Mouse (Mus musculus) forebrain, embryonic 12.5 days (tissue): Measurements from ENCODE around the gene Stk10. TPM values are rescaled to one million over a fixed set of nuclear protein-coding genes. Genes with fewer than 3 reads are reported as not detected.

Source experiments
- ATAC-seq: fragments of 200-750 bp; cut with Nextera tagmentation; 2 replicates; pipeline ENCODE4 v1.8.0; 2017; ENCODE audit warnings: moderate TSS enrichment; ENCODE audit not compliant: low FRiP score
- H3K27ac ChIP-seq: fragments of 300-500 bp; sonication (generic); 2 replicates; pipeline ENCODE4 v1.5.1; 2016; ENCODE audit warnings: mild to moderate bottlenecking
- H3K27me3 ChIP-seq: fragments of 300-500 bp; sonication (generic); 2 replicates; pipeline ENCODE4 v1.6.1; 2016; ENCODE audit warnings: mild to moderate bottlenecking
- H3K36me3 ChIP-seq: fragments of 300-500 bp; sonication (generic); replicated peaks from 2 replicates; pipeline ENCODE4 v1.6.1; 2016; ENCODE audit warnings: mild to moderate bottlenecking
- H3K4me1 ChIP-seq: fragments of 300-500 bp; sonication (generic); 2 replicates; pipeline ENCODE4 v1.6.1; 2016
- H3K4me2 ChIP-seq: fragments of 300-500 bp; sonication (generic); 2 replicates; pipeline ENCODE4 v1.6.1; 2016; ENCODE audit warnings: mild to moderate bottlenecking, moderate library complexity
- H3K4me3 ChIP-seq: fragments of 300-500 bp; sonication (generic); replicated peaks from 2 replicates; pipeline ENCODE4 v1.5.1; 2016; ENCODE audit warnings: mild to moderate bottlenecking
- H3K9ac ChIP-seq: fragments of 300-500 bp; sonication (generic); 2 replicates; pipeline ENCODE4 v1.6.1; 2016; ENCODE audit warnings: mild to moderate bottlenecking
- H3K9me3 ChIP-seq: fragments of 300-500 bp; sonication (generic); 2 replicates; pipeline ENCODE4 v1.6.1; 2016
- WGBS: fragments of 180-500 bp; shearing (Covaris S2); methylation state at CpG from one replicate; pipeline ENCODE4 v1.1.7; 2016; 5-methylcytosine and 5-hydroxymethylcytosine counted together
- polyA plus RNA-seq: library from polyadenylated mRNA; unstranded; fragments of >200 nt; fragmentation: Nextera tagmentation; extraction: Ambion mirVana; gene quantifications from 2 replicates; pipeline ENCODE4 v1.2.1, GENCODE M21; 2016

The Stk10 gene
- polyA plus RNA-seq, 1 experiment from 2014 or later, result 2.3 TPM

GRCm38 (mm10) chr11:32544041-32544440, 10.9 kb downstream of the Stk10 start:
- H3K4me1 ChIP-seq, result peaks cover 10% of the 10 kb centered on the region; the same call in 1 of the 2 replicates
- peaks cover 13% of the 10 kb centered on the region for H3K27me3 ChIP-seq
- no peak overlapping the region for H3K4me2 ChIP-seq
- 87% methylated on average over 6 of the region's 6 CpGs for WGBS
- no peak overlapping the region for H3K27ac ChIP-seq
- no peaks in the 10 kb centered on the region for H3K36me3 ChIP-seq
- ATAC-seq, result no peak
- no peak overlapping the region for H3K9ac ChIP-seq
- H3K9me3 ChIP-seq, result no peaks in the 10 kb centered on the region
- no peak overlapping the region for H3K4me3 ChIP-seq

GRCm38 (mm10) chr11:32544497-32544896, 11.4 kb downstream of the Stk10 start:
- H3K27me3 ChIP-seq, result peaks cover 10% of the 10 kb centered on the region; the same call in 1 of the 2 replicates
- 85% methylated on average over 5 of the region's 5 CpGs for WGBS
- no peak overlapping the region for H3K27ac ChIP-seq
- no peaks in the 10 kb centered on the region for H3K36me3 ChIP-seq
- H3K4me2 ChIP-seq, result no peak overlapping the region
- H3K9me3 ChIP-seq, result no peaks in the 10 kb centered on the region
- no peak overlapping the region for H3K4me3 ChIP-seq
- H3K4me1 ChIP-seq, result peaks cover 15% of the 10 kb centered on the region; the same call in 1 of the 2 replicates
- no peak for ATAC-seq
- no peak overlapping the region for H3K9ac ChIP-seq

GRCm38 (mm10) chr11:32545605-32546004, 12.5 kb downstream of the Stk10 start:
- no peak for ATAC-seq
- Histone ChIP-seq H3K9ac (no peak overlapping the region), H3K27ac (no peak overlapping the region), H3K9me3 (no peaks in the 10 kb centered on the region), H3K36me3 (no peaks in the 10 kb centered on the region), H3K27me3 (0 out of 2 replicates have a peak, but pooled peaks cover 1% of the 10 kb centered on the region), H3K4me3 (no peak overlapping the region), H3K4me2 (no peak overlapping the region), H3K4me1 (peaks cover 19% of the 10 kb centered on the region; the same call in 1 of the 2 replicates)
- WGBS, result 69% methylated on average over 12 of the region's 12 CpGs

- H3K4me1 ChIP-seq, result peaks cover 20% of the 10 kb centered on the region
- no peak overlapping the region for H3K4me2 ChIP-seq
- H3K9me3 ChIP-seq, result no peaks in the 10 kb centered on the region
- no peak for ATAC-seq
- no peak overlapping the region for H3K4me3 ChIP-seq
- 89% methylated on average over 5 of the region's 5 CpGs for WGBS
- no peak overlapping the region for H3K9ac ChIP-seq
- no peak overlapping the region for H3K27ac ChIP-seq
- H3K36me3 ChIP-seq, result no peaks in the 10 kb centered on the region
- H3K27me3 ChIP-seq, result no peaks in the 10 kb centered on the region
Observed at GRCm38 (mm10) chr11:32546483-32546882, 13.4 kb downstream of the Stk10 start.

- H3K27me3 ChIP-seq, result no peaks in the 10 kb centered on the region
- 75% methylated on average over 10 of the region's 10 CpGs for WGBS
- H3K36me3 ChIP-seq, result no peaks in the 10 kb centered on the region
- no peaks in the 10 kb centered on the region for H3K9me3 ChIP-seq
- peaks cover 30% of the 10 kb centered on the region for H3K4me1 ChIP-seq
- no peak overlapping the region for H3K4me3 ChIP-seq
- no peak overlapping the region for H3K4me2 ChIP-seq
- H3K9ac ChIP-seq, result no peak overlapping the region
- H3K27ac ChIP-seq, result no peak overlapping the region
- no peak for ATAC-seq
Observed at GRCm38 (mm10) chr11:32547391-32547947, 14.4 kb downstream of the Stk10 start.

GRCm38 (mm10) chr11:32548240-32548639, 15.1 kb downstream of the Stk10 start:
- no peak overlapping the region for H3K9ac ChIP-seq
- no peaks in the 10 kb centered on the region for H3K36me3 ChIP-seq
- H3K27me3 ChIP-seq, result no peaks in the 10 kb centered on the region
- H3K27ac ChIP-seq, result no peak overlapping the region
- peaks cover 31% of the 10 kb centered on the region for H3K4me1 ChIP-seq
- no peaks in the 10 kb centered on the region for H3K9me3 ChIP-seq
- no peak overlapping the region for H3K4me3 ChIP-seq
- WGBS, result 93% methylated on average over 4 of the region's 4 CpGs
- H3K4me2 ChIP-seq, result no peak overlapping the region
- no peak for ATAC-seq

GRCm38 (mm10) chr11:32549236-32549635, 16.1 kb downstream of the Stk10 start:
- no peak overlapping the region for H3K9ac ChIP-seq
- peaks cover 31% of the 10 kb centered on the region for H3K4me1 ChIP-seq
- WGBS, result 66% methylated on average over 6 of the region's 6 CpGs
- no peak for ATAC-seq
- no peaks in the 10 kb centered on the region for H3K27me3 ChIP-seq
- no peak overlapping the region for H3K4me3 ChIP-seq
- no peak overlapping the region for H3K4me2 ChIP-seq
- no peaks in the 10 kb centered on the region for H3K36me3 ChIP-seq
- H3K27ac ChIP-seq, result no peak overlapping the region
- H3K9me3 ChIP-seq, result no peaks in the 10 kb centered on the region

- Histone ChIP-seq H3K9me3 (no peaks in the 10 kb centered on the region), H3K4me1 (peaks cover 31% of the 10 kb centered on the region), H3K27ac (no peak overlapping the region), H3K4me2 (no peak overlapping the region), H3K27me3 (no peaks in the 10 kb centered on the region), H3K36me3 (no peaks in the 10 kb centered on the region), H3K9ac (no peak overlapping the region), H3K4me3 (no peak overlapping the region)
- ATAC-seq, result no peak
- WGBS, result 62% methylated on average over 4 of the region's 4 CpGs
Observed at GRCm38 (mm10) chr11:32550102-32550501, 17.0 kb downstream of the Stk10 start.

GRCm38 (mm10) chr11:32551056-32551455, 18.0 kb downstream of the Stk10 start:
- H3K27me3 ChIP-seq, result no peaks in the 10 kb centered on the region
- no peaks in the 10 kb centered on the region for H3K36me3 ChIP-seq
- H3K27ac ChIP-seq, result no peak overlapping the region
- no peak overlapping the region for H3K4me3 ChIP-seq
- no peak overlapping the region for H3K4me2 ChIP-seq
- no peaks in the 10 kb centered on the region for H3K9me3 ChIP-seq
- H3K9ac ChIP-seq, result no peak overlapping the region
- no peak for ATAC-seq
- peaks cover 31% of the 10 kb centered on the region for H3K4me1 ChIP-seq
- 94% methylated on average over 4 of the region's 4 CpGs for WGBS

GRCm38 (mm10) chr11:32551579-32552297, 18.6 kb downstream of the Stk10 start:
- 57% methylated on average over 12 of the region's 12 CpGs for WGBS
- ATAC-seq, result peak; percentile 39; the same call in 1 of the 2 replicates
- Histone ChIP-seq H3K27me3 (no peaks in the 10 kb centered on the region), H3K9me3 (no peaks in the 10 kb centered on the region), H3K4me1 (peaks cover 31% of the 10 kb centered on the region), H3K27ac (0 out of 2 replicates have a peak overlapping the region, but pooled peaks have one; percentile 53), H3K36me3 (no peaks in the 10 kb centered on the region), H3K9ac (no peak overlapping the region), H3K4me2 (no peak overlapping the region), H3K4me3 (no peak overlapping the region)

- Histone ChIP-seq H3K4me2 (no peak overlapping the region), H3K36me3 (no peaks in the 10 kb centered on the region), H3K27ac (no peak overlapping the region), H3K4me3 (no peak overlapping the region), H3K4me1 (peaks cover 31% of the 10 kb centered on the region), H3K9me3 (no peaks in the 10 kb centered on the region), H3K9ac (no peak overlapping the region), H3K27me3 (no peaks in the 10 kb centered on the region)
- 71% methylated on average over 13 of the region's 13 CpGs for WGBS
- no peak for ATAC-seq
Observed at GRCm38 (mm10) chr11:32552401-32553090, 19.4 kb downstream of the Stk10 start.

GRCm38 (mm10) chr11:32553311-32554140, 20.4 kb downstream of the Stk10 start:
- Histone ChIP-seq H3K4me1 (peaks cover 29% of the 10 kb centered on the region), H3K9me3 (no peaks in the 10 kb centered on the region), H3K27ac (no peak overlapping the region), H3K4me3 (no peak overlapping the region), H3K9ac (no peak overlapping the region), H3K4me2 (no peak overlapping the region), H3K27me3 (no peaks in the 10 kb centered on the region), H3K36me3 (no peaks in the 10 kb centered on the region)
- WGBS, result 84% methylated on average over 14 of the region's 14 CpGs
- ATAC-seq, result no peak
